Mouse (Mus musculus): ENCODE data around the gene Gm17727. TPM values are rescaled to one million over a fixed set of nuclear protein-coding genes. Genes with fewer than 3 reads are reported as not detected.
"Not testable (repeated sequence)": the region's sequence is repeated elsewhere in the genome, so short reads cannot be mapped to it uniquely, and the experiment has no call there.

Gene Gm17727
- polyA plus RNA-seq (2014; fragmentation: Nextera tagmentation; extraction: Ambion mirVana) = not detected in 2 replicates

DNA sequence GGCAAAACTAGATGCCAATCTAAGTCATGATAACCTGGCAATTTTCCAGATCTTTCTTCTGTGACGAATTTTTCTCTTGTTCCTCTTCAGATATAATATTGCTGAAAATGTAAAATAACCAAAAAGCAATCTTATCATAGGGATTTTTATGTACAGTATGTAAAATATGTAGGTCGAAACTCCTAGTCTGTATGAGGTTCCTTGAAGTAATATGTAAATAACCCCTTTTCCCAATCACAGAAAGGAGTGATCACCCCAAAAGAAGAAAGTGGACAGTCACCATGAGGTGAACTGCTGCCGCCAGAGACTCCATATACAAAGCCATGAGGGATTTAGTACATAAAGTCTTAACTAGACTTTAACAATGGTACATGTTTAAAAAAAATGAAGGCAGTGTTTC lies at the start of gene Gm17727:
Gm17727 (minus strand) TSS at position 101 of the 400 bp plus-strand sequence.
- no peak within 1 kb of the TSS for H3K27ac ChIP-seq (replicated peaks; ENCODE audit: low read depth, low read length)
- no peaks in the 10 kb centered on the region for H3K4me1 ChIP-seq (ENCODE audit: control insufficient read depth, insufficient read depth, low read length)
- 62% methylated on average over 3 of the region's 3 CpGs for WGBS
- H3K4me3 ChIP-seq (ENCODE audit: low read depth, low read length) = no peak within 1 kb of the TSS
- no peak within 1 kb of the TSS for H3K4me2 ChIP-seq (ENCODE audit: low read depth, low read length)
- DNase-seq (ENCODE audit: low spot score) = no peak
- no peaks in the 10 kb centered on the region for H3K9me3 ChIP-seq (replicated peaks; ENCODE audit: control insufficient read depth, low read length)
- ATAC-seq (replicated peaks; ENCODE audit: insufficient number of reproducible peaks, low FRiP score, low TSS enrichment, low read depth) = no peak
- H3K27me3 ChIP-seq (ENCODE audit: control insufficient read depth, insufficient read depth, low read length) = no peaks in the 10 kb centered on the region
- no peak within 1 kb of the TSS for H3K9ac ChIP-seq (replicated peaks; ENCODE audit: low read length)
- no peaks in the 10 kb centered on the region for H3K36me3 ChIP-seq (replicated peaks; ENCODE audit: control insufficient read depth, insufficient read depth, low read depth, low read length)

DNA sequence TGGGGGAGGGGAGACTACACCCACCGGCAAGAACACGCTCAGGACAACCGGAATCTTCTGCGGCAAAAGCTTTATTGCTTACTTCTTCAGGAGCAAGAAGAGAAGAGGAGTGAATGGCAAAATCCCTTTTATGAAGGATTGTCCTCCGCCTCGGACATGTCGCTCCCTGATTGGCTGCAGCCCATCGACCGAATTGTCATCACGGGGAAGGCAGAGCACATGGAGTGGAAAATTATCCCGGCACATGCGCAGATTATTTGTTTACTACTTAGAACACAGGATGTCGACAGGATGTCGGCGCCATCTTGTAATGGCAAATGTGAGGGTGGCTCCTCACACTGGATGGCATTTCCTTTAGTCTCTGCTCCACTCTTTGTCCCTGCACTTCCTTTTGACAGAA lies 40.0 kb upstream of the Gm17727 start:
- H3K9ac ChIP-seq (replicated peaks; ENCODE audit: low read length); H3K4me1 ChIP-seq (ENCODE audit: control insufficient read depth, insufficient read depth, low read length); H3K36me3 ChIP-seq (replicated peaks; ENCODE audit: control insufficient read depth, insufficient read depth, low read depth, low read length); H3K4me2 ChIP-seq (ENCODE audit: low read depth, low read length); H3K9me3 ChIP-seq (replicated peaks; ENCODE audit: control insufficient read depth, low read length); H3K4me3 ChIP-seq (ENCODE audit: low read depth, low read length); H3K27me3 ChIP-seq (ENCODE audit: control insufficient read depth, insufficient read depth, low read length); DNase-seq (ENCODE audit: low spot score); ATAC-seq (replicated peaks; ENCODE audit: insufficient number of reproducible peaks, low FRiP score, low TSS enrichment, low read depth); H3K27ac ChIP-seq (replicated peaks; ENCODE audit: low read depth, low read length): not testable (repeated sequence)
- WGBS = 94% methylated on average over 15 of the region's 15 CpGs

DNA sequence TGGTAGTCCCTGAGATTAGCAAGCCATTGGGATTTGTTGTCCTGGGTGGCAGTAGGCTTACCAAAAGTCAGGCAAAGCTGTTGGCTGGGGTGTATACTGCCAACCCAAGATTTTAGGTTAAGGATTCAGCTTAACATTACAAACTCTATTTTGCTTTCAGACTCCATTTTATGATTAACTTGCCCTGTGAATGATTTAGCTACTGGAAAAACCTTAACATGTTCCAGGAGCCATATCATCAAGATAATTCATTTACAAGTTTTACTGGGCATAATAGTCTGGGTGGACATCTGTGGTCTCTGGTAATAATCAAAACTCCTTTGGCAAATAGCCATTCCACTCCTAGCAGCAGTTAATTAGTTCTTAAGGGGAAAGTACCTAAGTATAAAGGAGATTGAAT lies 20.2 kb upstream of the Gm17727 start:
- H3K9ac ChIP-seq (replicated peaks; ENCODE audit: low read length) = no peak overlapping the region
- no peak for ATAC-seq (replicated peaks; ENCODE audit: insufficient number of reproducible peaks, low FRiP score, low TSS enrichment, low read depth)
- no peak overlapping the region for H3K27ac ChIP-seq (replicated peaks; ENCODE audit: low read depth, low read length)
- H3K9me3 ChIP-seq (replicated peaks; ENCODE audit: control insufficient read depth, low read length) = no peaks in the 10 kb centered on the region
- H3K4me3 ChIP-seq (ENCODE audit: low read depth, low read length) = no peak overlapping the region
- H3K4me2 ChIP-seq (ENCODE audit: low read depth, low read length) = no peak overlapping the region
- H3K36me3 ChIP-seq (replicated peaks; ENCODE audit: control insufficient read depth, insufficient read depth, low read depth, low read length) = no peaks in the 10 kb centered on the region
- no peak for DNase-seq (ENCODE audit: low spot score)
- H3K4me1 ChIP-seq (ENCODE audit: control insufficient read depth, insufficient read depth, low read length) = no peaks in the 10 kb centered on the region
- no peaks in the 10 kb centered on the region for H3K27me3 ChIP-seq (ENCODE audit: control insufficient read depth, insufficient read depth, low read length)

DNA sequence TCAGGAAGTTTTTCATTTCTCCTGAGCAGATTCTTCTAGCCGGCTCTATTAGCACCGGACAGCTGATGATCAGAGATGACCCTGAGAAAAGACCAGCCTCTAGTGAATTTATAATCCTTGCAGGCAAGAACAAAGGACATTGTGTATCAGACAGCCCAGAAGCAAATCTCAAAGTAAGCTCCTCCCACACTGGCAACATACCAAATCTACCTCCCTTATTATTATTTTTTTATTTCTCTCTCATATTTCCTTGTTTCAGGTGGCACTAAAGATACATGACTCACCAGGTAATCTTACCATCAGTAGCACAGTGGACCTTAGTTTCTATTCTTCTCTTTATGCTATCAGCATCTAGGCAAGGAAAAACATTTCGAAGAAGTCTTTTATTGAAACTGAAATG lies 12.1 kb upstream of the Gm17727 start, which contains the start of the genes Gm27235 and D730048I06Rik:
Gm27235 (minus strand) TSS at position 101 of the 400 bp plus-strand sequence.
D730048I06Rik (minus strand) TSS at position 112 of the 400 bp plus-strand sequence.
- Histone ChIP-seq H3K27ac (replicated peaks; ENCODE audit: low read depth, low read length) (no peak within 1 kb of the TSS), H3K4me2 (ENCODE audit: low read depth, low read length) (no peak within 1 kb of the TSS), H3K4me1 (ENCODE audit: control insufficient read depth, insufficient read depth, low read length) (no peaks in the 10 kb centered on the region), H3K36me3 (replicated peaks; ENCODE audit: control insufficient read depth, insufficient read depth, low read depth, low read length) (no peaks in the 10 kb centered on the region), H3K9ac (replicated peaks; ENCODE audit: low read length) (no peak within 1 kb of the TSS), H3K4me3 (ENCODE audit: low read depth, low read length) (no peak within 1 kb of the TSS), H3K27me3 (ENCODE audit: control insufficient read depth, insufficient read depth, low read length) (no peaks in the 10 kb centered on the region), H3K9me3 (replicated peaks; ENCODE audit: control insufficient read depth, low read length) (no peaks in the 10 kb centered on the region)
- DNase-seq (ENCODE audit: low spot score) (no peak), ATAC-seq (replicated peaks; ENCODE audit: insufficient number of reproducible peaks, low FRiP score, low TSS enrichment, low read depth) (no peak)
- 92% methylated on average over 3 of the region's 3 CpGs for WGBS

DNA sequence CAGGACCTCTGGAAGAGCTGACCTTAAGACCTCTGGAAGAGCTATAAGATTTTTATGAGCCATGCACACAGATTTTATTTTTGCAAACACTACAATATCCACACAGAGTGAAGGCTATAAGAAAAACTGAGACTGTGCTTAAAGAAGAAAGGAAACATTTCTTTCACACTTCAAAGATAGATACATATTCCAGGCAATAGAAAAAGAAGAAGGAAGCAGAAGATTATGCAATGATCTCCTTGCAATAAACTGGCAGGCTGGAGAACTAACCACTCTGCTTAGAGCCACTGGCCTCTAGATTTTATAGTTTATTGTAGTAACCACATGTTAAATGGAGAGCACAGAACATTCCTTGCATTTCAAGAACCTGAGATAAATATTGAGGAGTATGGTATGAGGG lies 21.1 kb downstream of the Gm17727 start:
- Histone ChIP-seq H3K9ac (replicated peaks; ENCODE audit: low read length) (no peak overlapping the region), H3K27ac (replicated peaks; ENCODE audit: low read depth, low read length) (no peak overlapping the region), H3K36me3 (replicated peaks; ENCODE audit: control insufficient read depth, insufficient read depth, low read depth, low read length) (no peaks in the 10 kb centered on the region), H3K27me3 (ENCODE audit: control insufficient read depth, insufficient read depth, low read length) (no peaks in the 10 kb centered on the region), H3K9me3 (replicated peaks; ENCODE audit: control insufficient read depth, low read length) (no peaks in the 10 kb centered on the region), H3K4me3 (ENCODE audit: low read depth, low read length) (no peak overlapping the region), H3K4me1 (ENCODE audit: control insufficient read depth, insufficient read depth, low read length) (no peaks in the 10 kb centered on the region), H3K4me2 (ENCODE audit: low read depth, low read length) (no peak overlapping the region)
- DNase-seq (ENCODE audit: low spot score) = no peak
- no peak for ATAC-seq (replicated peaks; ENCODE audit: insufficient number of reproducible peaks, low FRiP score, low TSS enrichment, low read depth)

DNA sequence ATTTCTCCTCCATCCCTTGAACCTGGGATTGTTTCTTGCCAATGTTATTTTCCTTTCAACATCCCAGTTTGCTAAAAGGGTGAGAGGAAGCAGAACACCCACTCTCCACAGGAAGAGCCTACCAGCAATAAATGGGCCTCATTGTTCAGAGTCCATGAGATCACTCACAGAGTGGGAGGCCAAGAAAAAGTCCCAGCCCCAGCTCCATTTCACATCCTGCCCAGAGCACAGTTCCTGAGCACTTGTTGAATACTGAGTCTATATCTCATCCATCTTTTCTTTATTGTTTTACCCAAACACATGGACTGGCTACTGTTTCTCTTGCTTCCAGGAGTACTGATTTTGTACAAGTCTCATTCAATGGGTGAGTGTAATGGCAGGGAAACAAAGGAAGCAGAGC lies 37.2 kb downstream of the Gm17727 start, which contains the start of gene Gm17677:
Gm17677 (plus strand) TSS at position 301 of the 400 bp plus-strand sequence.
- no peak within 1 kb of the TSS for H3K4me3 ChIP-seq (ENCODE audit: low read depth, low read length)
- no peaks in the 10 kb centered on the region for H3K9me3 ChIP-seq (replicated peaks; ENCODE audit: control insufficient read depth, low read length)
- no peak for DNase-seq (ENCODE audit: low spot score)
- no peak within 1 kb of the TSS for H3K4me2 ChIP-seq (ENCODE audit: low read depth, low read length)
- no peaks in the 10 kb centered on the region for H3K4me1 ChIP-seq (ENCODE audit: control insufficient read depth, insufficient read depth, low read length)
- no peak within 1 kb of the TSS for H3K27ac ChIP-seq (replicated peaks; ENCODE audit: low read depth, low read length)
- H3K36me3 ChIP-seq (replicated peaks; ENCODE audit: control insufficient read depth, insufficient read depth, low read depth, low read length) = no peaks in the 10 kb centered on the region
- ATAC-seq (replicated peaks; ENCODE audit: insufficient number of reproducible peaks, low FRiP score, low TSS enrichment, low read depth) = no peak
- no peaks in the 10 kb centered on the region for H3K27me3 ChIP-seq (ENCODE audit: control insufficient read depth, insufficient read depth, low read length)
- no peak within 1 kb of the TSS for H3K9ac ChIP-seq (replicated peaks; ENCODE audit: low read length)

Other genes with a start within 250 kb of the Gm17727 start
- 6.6 and 6.7 TPM in 2 replicates for gene Ddx25, start 219.6 kb downstream of the Gm17727 start, polyA plus RNA-seq (2014; fragmentation: Nextera tagmentation; extraction: Ambion mirVana)
- gene Pus3, start 219.5 kb downstream of the Gm17727 start, polyA plus RNA-seq (2014; fragmentation: Nextera tagmentation; extraction: Ambion mirVana) = 26.3 and 28.5 TPM in 2 replicates
- gene Pate2, start 207.8 kb downstream of the Gm17727 start, polyA plus RNA-seq (2014; fragmentation: Nextera tagmentation; extraction: Ambion mirVana) = 0.49 and 0.74 TPM in 2 replicates
- 30.2 and 32.3 TPM in 2 replicates for gene Hyls1, start 207.7 kb downstream of the Gm17727 start, polyA plus RNA-seq (2014; fragmentation: Nextera tagmentation; extraction: Ambion mirVana)
- not detected in 2 replicates for gene Pate4, start 166.2 kb downstream of the Gm17727 start, polyA plus RNA-seq (2014; fragmentation: Nextera tagmentation; extraction: Ambion mirVana)
- gene Pate3, start 129.9 kb downstream of the Gm17727 start, polyA plus RNA-seq (2014; fragmentation: Nextera tagmentation; extraction: Ambion mirVana) = not detected in 2 replicates
- not detected in 2 replicates for gene Pate1, start 90.7 kb downstream of the Gm17727 start, polyA plus RNA-seq (2014; fragmentation: Nextera tagmentation; extraction: Ambion mirVana)
- gene Gm17677, start 37.1 kb downstream of the Gm17727 start, polyA plus RNA-seq (2014; fragmentation: Nextera tagmentation; extraction: Ambion mirVana) = not detected in 2 replicates
- gene Gm27235, start 12.0 kb upstream of the Gm17727 start, polyA plus RNA-seq (2014; fragmentation: Nextera tagmentation; extraction: Ambion mirVana) = not detected in 2 replicates
- not detected in 2 replicates for gene D730048I06Rik, start 12.0 kb upstream of the Gm17727 start, polyA plus RNA-seq (2014; fragmentation: Nextera tagmentation; extraction: Ambion mirVana)
- gene 9230110F15Rik, start 66.0 kb upstream of the Gm17727 start, polyA plus RNA-seq (2014; fragmentation: Nextera tagmentation; extraction: Ambion mirVana) = not detected in 2 replicates
- not detected in 2 replicates for gene 9230113P08Rik, start 130.3 kb upstream of the Gm17727 start, polyA plus RNA-seq (2014; fragmentation: Nextera tagmentation; extraction: Ambion mirVana)

Data from embryonic facial prominence, embryonic 11.5 days (tissue).